Mouse (Mus musculus) lung, postnatal 0 days (tissue): ENCODE data around the gene Cog6. TPM values are rescaled to one million over a fixed set of nuclear protein-coding genes. Genes with fewer than 3 reads are reported as not detected.
"Not testable (repeated sequence)": the region's sequence is repeated elsewhere in the genome, so short reads cannot be mapped to it uniquely, and the experiment has no call there.

Experiments
- ATAC-seq: fragments of 200-750 bp; cut with Nextera tagmentation; 2 replicates; pipeline ENCODE4 v1.8.0; 2017; ENCODE audit warnings: moderate library complexity
- DNase-seq: peaks from one replicate; pipeline ENCODE4 v3.0.0-alpha.2; 2016; ENCODE audit warnings: low spot score
- H3K27ac ChIP-seq: fragments of 300-500 bp; sonication (generic); 2 replicates; pipeline ENCODE4 v1.5.1; 2014; ENCODE audit warnings: antibody characterized with exemption, mild to moderate bottlenecking, low read length, mixed read lengths
- H3K27me3 ChIP-seq: fragments of 300-500 bp; sonication (generic); replicated peaks from 2 replicates; pipeline ENCODE4 v1.6.1; 2014; ENCODE audit warnings: low read length, mixed read lengths; ENCODE audit not compliant: insufficient read depth
- H3K36me3 ChIP-seq: fragments of 300-500 bp; sonication (generic); 2 replicates; pipeline ENCODE4 v1.6.1; 2014; ENCODE audit warnings: low read length, mixed read lengths; ENCODE audit not compliant: insufficient read depth
- H3K4me1 ChIP-seq: fragments of 300-500 bp; sonication (generic); 2 replicates; pipeline ENCODE4 v1.6.1; 2014; ENCODE audit warnings: antibody characterized with exemption, low read depth, low read length, mixed read lengths; ENCODE audit not compliant: insufficient read depth
- H3K4me2 ChIP-seq: fragments of 300-500 bp; sonication (generic); replicated peaks from 2 replicates; pipeline ENCODE4 v1.6.1; 2014; ENCODE audit warnings: low read depth, mild to moderate bottlenecking, low read length, moderate library complexity, mixed read lengths
- H3K4me3 ChIP-seq: fragments of 300-500 bp; sonication (generic); 2 replicates; pipeline ENCODE4 v1.5.1; 2014; ENCODE audit warnings: low read depth, low read length
- H3K9ac ChIP-seq: fragments of 300-500 bp; sonication (generic); replicated peaks from 2 replicates; pipeline ENCODE4 v1.6.1; 2014; ENCODE audit warnings: low read depth, mild to moderate bottlenecking
- H3K9me3 ChIP-seq: fragments of 300-500 bp; sonication (generic); 2 replicates; pipeline ENCODE4 v1.6.1; 2016; ENCODE audit warnings: low read length, mixed read lengths
- CTCF ChIP-seq: IDR thresholded peaks from 2 replicates; pipeline ENCODE4 v1.5.1; 2016; ENCODE audit warnings: antibody characterized with exemption, mild to moderate bottlenecking
- EP300 ChIP-seq: IDR thresholded peaks from 2 replicates; pipeline ENCODE4 v1.6.1; 2016; ENCODE audit warnings: antibody characterized with exemption, mild to moderate bottlenecking, control low read depth
- WGBS: fragments of 180-500 bp; shearing (Covaris S2); extraction: QIAGEN DNeasy Blood & Tissue Kit; methylation state at CpG from one replicate; pipeline ENCODE4 v1.1.7; 2014; 5-methylcytosine and 5-hydroxymethylcytosine counted together
- polyA plus RNA-seq: library from polyadenylated mRNA; unstranded; fragments of >200 nt; fragmentation: Nextera tagmentation; extraction: Ambion mirVana; gene quantifications from 2 replicates; pipeline ENCODE4 v1.2.1, GENCODE M21; 2015

The Cog6 gene
- polyA plus RNA-seq, 1 experiment from 2014 or later, result 33.2 TPM

- Histone ChIP-seq H3K4me3 (no peak overlapping the region), H3K27ac (no peak overlapping the region), H3K27me3 (no peaks in the 10 kb centered on the region), H3K36me3 (peaks cover 36% of the 10 kb centered on the region), H3K4me2 (no peak overlapping the region), H3K9me3 (no peaks in the 10 kb centered on the region), H3K9ac (no peak overlapping the region), H3K4me1 (no peaks in the 10 kb centered on the region)
- no peak for DNase-seq
- no peak for ATAC-seq
- 94% methylated on average over 5 of the region's 5 CpGs for WGBS
- no peak for TF ChIP-seq CTCF
- no peak for TF ChIP-seq EP300
Observed at GRCm38 (mm10) chr3:52996635-52997034, 20.4 kb downstream of the Cog6 start.

DNA sequence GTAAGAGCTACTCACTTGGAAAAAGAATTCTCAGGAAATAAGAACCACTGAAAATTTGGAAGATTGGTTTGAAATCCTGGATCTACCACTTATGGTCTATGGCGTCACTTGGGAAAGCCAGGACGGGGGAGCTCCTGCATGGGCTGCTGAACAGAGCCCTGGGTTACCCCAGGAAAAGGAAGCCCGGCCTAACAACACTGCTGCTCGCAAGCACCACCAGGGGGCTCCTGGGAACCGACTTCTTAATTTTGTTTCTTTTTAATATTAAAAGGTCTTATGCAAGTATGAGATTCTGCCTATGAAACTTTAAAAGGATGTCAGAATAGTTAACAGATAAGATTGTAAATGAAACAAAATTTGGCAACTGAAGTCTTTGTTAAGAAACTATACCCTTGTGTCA lies 22.4 kb downstream of the Cog6 start:
- Histone ChIP-seq H3K9me3 (no peaks in the 10 kb centered on the region), H3K27ac (no peak overlapping the region), H3K27me3 (no peaks in the 10 kb centered on the region), H3K4me1 (no peaks in the 10 kb centered on the region), H3K4me2 (no peak overlapping the region), H3K36me3 (peaks cover 24% of the 10 kb centered on the region), H3K4me3 (no peak overlapping the region), H3K9ac (no peak overlapping the region)
- TF ChIP-seq CTCF (peak; percentile 44), EP300 (no peak)
- DNase-seq (peak; percentile 6), ATAC-seq (no peak)
- WGBS, result 72% methylated on average over 5 of the region's 5 CpGs

- ATAC-seq (no peak), DNase-seq (no peak)
- H3K9me3 ChIP-seq, result no peaks in the 10 kb centered on the region
- H3K27ac ChIP-seq, result no peak overlapping the region
- H3K4me1 ChIP-seq, result no peaks in the 10 kb centered on the region
- H3K4me3 ChIP-seq, result no peak overlapping the region
- TF ChIP-seq CTCF (no peak), EP300 (no peak)
- H3K27me3 ChIP-seq, result no peaks in the 10 kb centered on the region
- H3K4me2 ChIP-seq, result no peak overlapping the region
- WGBS, result 80% methylated on average over 9 of the region's 10 CpGs
- H3K36me3 ChIP-seq, result peaks cover 30% of the 10 kb centered on the region
- H3K9ac ChIP-seq, result no peak overlapping the region
Observed at GRCm38 (mm10) chr3:52993296-52993695, 23.7 kb downstream of the Cog6 start.

- Histone ChIP-seq H3K9me3 (no peaks in the 10 kb centered on the region), H3K9ac (no peak overlapping the region), H3K36me3 (peaks cover 19% of the 10 kb centered on the region), H3K4me1 (no peaks in the 10 kb centered on the region), H3K4me2 (no peak overlapping the region), H3K27ac (no peak overlapping the region), H3K4me3 (no peak overlapping the region), H3K27me3 (no peaks in the 10 kb centered on the region)
- ATAC-seq, result no peak
- DNase-seq, result no peak
- TF ChIP-seq CTCF, result no peak
- TF ChIP-seq EP300, result no peak
- WGBS, result 67% methylated on average over 18 of the region's 18 CpGs
Observed at GRCm38 (mm10) chr3:52990041-52990737, 26.8 kb downstream of the Cog6 start.

DNA sequence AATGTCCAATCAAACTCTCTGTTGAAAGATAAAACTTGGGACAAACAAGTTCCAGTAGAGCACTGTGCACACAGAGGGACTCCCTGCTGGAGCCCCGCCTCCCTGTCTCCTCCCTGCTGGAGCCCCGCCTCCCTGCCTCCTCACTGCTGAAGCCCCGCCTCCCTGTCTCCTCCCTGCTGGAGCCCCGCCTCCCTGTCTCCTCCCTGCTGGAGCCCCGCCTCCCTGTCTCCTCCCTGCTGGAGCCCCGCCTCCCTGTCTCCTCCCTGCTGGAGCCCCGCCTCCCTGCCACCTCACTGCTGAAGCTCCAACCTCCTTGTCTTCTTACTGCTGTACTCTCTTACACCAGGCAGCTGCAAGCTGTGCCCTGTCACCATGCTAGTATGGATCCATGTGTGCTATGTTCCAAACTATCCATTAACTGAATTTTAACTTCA lies 31.5 kb downstream of the Cog6 start:
- DNase-seq (peak; percentile 41), ATAC-seq (peak; percentile 42; the same call in 1 of the 2 replicates)
- H3K27me3 ChIP-seq, H3K4me1 ChIP-seq, H3K9ac ChIP-seq, H3K9me3 ChIP-seq, H3K36me3 ChIP-seq, H3K27ac ChIP-seq, H3K4me3 ChIP-seq, H3K4me2 ChIP-seq: not testable (repeated sequence)
- 81% methylated on average over 6 of the region's 7 CpGs for WGBS

GRCm38 (mm10) chr3:52983772-52984171 lies 33.3 kb downstream of the Cog6 start:
- Histone ChIP-seq H3K9ac (no peak overlapping the region), H3K4me2 (no peak overlapping the region), H3K4me3 (no peak overlapping the region), H3K36me3 (peaks cover 5% of the 10 kb centered on the region; the same call in 1 of the 2 replicates), H3K27ac (no peak overlapping the region), H3K9me3 (no peaks in the 10 kb centered on the region), H3K27me3 (no peaks in the 10 kb centered on the region), H3K4me1 (no peaks in the 10 kb centered on the region)
- TF ChIP-seq EP300 (no peak), CTCF (no peak)
- WGBS, result 61% methylated on average over 3 of the region's 3 CpGs
- DNase-seq (peak; percentile 81), ATAC-seq (peak; percentile 88)

DNA sequence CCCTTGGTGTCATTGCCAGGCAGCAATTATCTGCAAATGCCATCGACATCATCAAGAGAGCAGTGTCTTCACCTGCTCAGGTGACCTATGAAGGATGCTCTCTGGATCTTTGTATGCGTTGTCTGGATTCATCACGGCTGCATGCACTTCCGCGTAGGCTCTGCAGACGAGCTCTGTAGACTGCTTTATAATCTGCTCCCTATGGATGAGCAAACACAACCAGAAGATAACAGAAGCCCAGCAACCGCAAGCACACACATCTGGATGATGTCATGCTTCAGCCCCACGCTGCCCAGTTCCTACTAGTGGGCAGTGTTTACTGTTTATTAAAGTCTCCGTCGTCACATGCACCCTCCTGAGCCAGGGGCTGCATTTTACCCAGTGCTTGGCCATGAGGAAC lies 34.0 kb downstream of the Cog6 start:
- TF ChIP-seq EP300 (no peak), CTCF (no peak)
- ATAC-seq (no peak), DNase-seq (no peak)
- H3K27me3 ChIP-seq, result no peaks in the 10 kb centered on the region
- H3K9ac ChIP-seq, result no peak overlapping the region
- H3K36me3 ChIP-seq, result no peaks in the 10 kb centered on the region; the same call in 1 of the 2 replicates
- no peak overlapping the region for H3K4me3 ChIP-seq
- no peak overlapping the region for H3K4me2 ChIP-seq
- H3K9me3 ChIP-seq, result no peaks in the 10 kb centered on the region
- no peak overlapping the region for H3K27ac ChIP-seq
- H3K4me1 ChIP-seq, result no peaks in the 10 kb centered on the region
- 74% methylated on average over 10 of the region's 10 CpGs for WGBS
